Mouse (Mus musculus) inflammation-experienced regulatory T-cells, adult 16 weeks (primary cell): ENCODE data around the gene Jmy. TPM values are rescaled to one million over a fixed set of nuclear protein-coding genes. Genes with fewer than 3 reads are reported as not detected.

Experiments
- polyA plus RNA-seq: library from polyadenylated mRNA; unstranded; fragments of 100-300 nt; shearing (Covaris generic); gene quantifications from one replicate; pipeline ENCODE4 v1.2.1, GENCODE M21; 2017

Gene Jmy
- polyA plus RNA-seq = 1.5 TPM

GRCm38 (mm10) chr13:93499167-93499972 is at the start of gene Jmy:
TSS of gene Jmy (minus strand) at chr13:93499808.

Other genes with a start within 250 kb of the Jmy start
- 2.0 TPM for gene Homer1, start 200.2 kb downstream of the Jmy start, polyA plus RNA-seq
- gene Bhmt, start 138.2 kb upstream of the Jmy start, polyA plus RNA-seq = 0.09 TPM
- not detected for gene Bhmt2, start 174.5 kb upstream of the Jmy start, polyA plus RNA-seq
- not detected for gene Dmgdh, start 174.6 kb upstream of the Jmy start, polyA plus RNA-seq